Mouse (Mus musculus): Measurements from ENCODE around the gene Erbb2.

GRCm38 (mm10) chr11:98469761-98470714 is 57.8 kb downstream of the Erbb2 start:
- TF ChIP-seq POLR2A (IDR thresholded peaks at IDR 0.05; ENCODE audit: extremely low read depth, insufficient read depth, low read length): no peak
- TF ChIP-seq CTCF (IDR thresholded peaks at IDR 0.05; ENCODE audit: extremely low read depth, insufficient read depth, low read length): no peak
